8 mouse cellular contexts compared by ENCODE assay signal in genomic region chr17:24549618-24550415, GRCm38 (mm10). TPM values are rescaled to one million over a fixed set of nuclear protein-coding genes. Genes with fewer than 3 reads are reported as not detected.
A peak's percentile ranks its signal among the peaks of the same experiment; 100 is the strongest.
DNase-seq lines count a peak whose midpoint lies in the region; ATAC-seq and TF ChIP-seq lines count a peak whose summit lies in the region.

TSS of gene Pkd1 (plus strand) at chr17:24549834.

- no peak for TF ChIP-seq EP300 in heart, postnatal 0 days (IDR thresholded peaks at IDR 0.05; ENCODE audit: low read depth)

- TF ChIP-seq CTCF in E14TG2a.4 (conservative IDR thresholded peaks at IDR 0.05; ENCODE audit: low read length): no peak
- no peak for TF ChIP-seq CTCF in heart, postnatal 0 days (IDR thresholded peaks at IDR 0.05; ENCODE audit: low read depth)
- no peak for TF ChIP-seq CTCF in testis, adult 2 months (IDR thresholded peaks at IDR 0.05; ENCODE audit: control insufficient read depth, insufficient read depth, insufficient replicate concordance, low read depth, low read length)

- H3K9me3 ChIP-seq in E14TG2a.4 (ENCODE audit: low read length): no peaks in the 10 kb centered on the region
- H3K9me3 ChIP-seq in forebrain, embryonic 12.5 days: no peaks in the 10 kb centered on the region
- no peaks in the 10 kb centered on the region for H3K9me3 ChIP-seq in heart, postnatal 0 days (replicated peaks; ENCODE audit: control insufficient read depth, low read length)
- no peaks in the 10 kb centered on the region for H3K9me3 ChIP-seq in liver, embryonic 16.5 days (replicated peaks; ENCODE audit: control insufficient read depth, low read length)
- H3K9me3 ChIP-seq in neural tube, embryonic 13.5 days: no peaks in the 10 kb centered on the region

- TF ChIP-seq POLR2A in testis, adult 2 months (IDR thresholded peaks at IDR 0.05; ENCODE audit: control insufficient read depth, low read depth, low read length): peak; percentile 90

- peak within 1 kb of the TSS; percentile 96 for H3K27ac ChIP-seq in forebrain, embryonic 12.5 days
- peak within 1 kb of the TSS; percentile 95 for H3K27ac ChIP-seq in heart, postnatal 0 days (ENCODE audit: low read depth)
- peak within 1 kb of the TSS; percentile 91 for H3K27ac ChIP-seq in liver, embryonic 16.5 days (ENCODE audit: low read length)
- peak within 1 kb of the TSS; percentile 97 for H3K27ac ChIP-seq in neural tube, embryonic 13.5 days (replicated peaks)
- peak within 1 kb of the TSS; percentile 74 for H3K27ac ChIP-seq in testis, adult 2 months (ENCODE audit: control insufficient read depth, insufficient read depth, low read depth, low read length)

- H3K4me1 ChIP-seq in E14TG2a.4 (replicated peaks; ENCODE audit: low read depth, low read length): peaks cover 33% of the 10 kb centered on the region
- peaks cover 27% of the 10 kb centered on the region for H3K4me1 ChIP-seq in forebrain, embryonic 12.5 days
- H3K4me1 ChIP-seq in heart, postnatal 0 days (ENCODE audit: control insufficient read depth, insufficient read depth): peaks cover 19% of the 10 kb centered on the region
- peaks cover 24% of the 10 kb centered on the region for H3K4me1 ChIP-seq in liver, embryonic 16.5 days (ENCODE audit: control insufficient read depth, low read depth, low read length)
- peaks cover 38% of the 10 kb centered on the region for H3K4me1 ChIP-seq in neural tube, embryonic 13.5 days (replicated peaks)
- H3K4me1 ChIP-seq in testis, adult 2 months (ENCODE audit: control insufficient read depth, insufficient read depth, low read length): peaks cover 2% of the 10 kb centered on the region

- peak; percentile 96 for ATAC-seq in forebrain, embryonic 12.5 days (ENCODE audit: low FRiP score)
- ATAC-seq in heart, postnatal 0 days (ENCODE audit: insufficient read depth, low read depth): peak; percentile 96
- ATAC-seq in liver, embryonic 16.5 days (ENCODE audit: low read depth): peak; percentile 89
- peak; percentile 93 for ATAC-seq in neural tube, embryonic 13.5 days (ENCODE audit: low read depth)

- peak; percentile 100 for DNase-seq in c-Kit-positive CD71-positive TER-119-positive erythroid progenitor cells, embryonic 14.5 days (ENCODE audit: low spot score)
- peak; percentile 100 for DNase-seq in heart, postnatal 0 days (ENCODE audit: low spot score)
- peak; percentile 98 to 99 for DNase-seq in kidney, postnatal 4 days

- H3K4me2 ChIP-seq in forebrain, embryonic 12.5 days: peak within 1 kb of the TSS; percentile 94
- peak within 1 kb of the TSS; percentile 93 for H3K4me2 ChIP-seq in heart, postnatal 0 days (ENCODE audit: low read depth, low read length)
- H3K4me2 ChIP-seq in liver, embryonic 16.5 days (ENCODE audit: low read depth, low read length): peak within 1 kb of the TSS; percentile 100
- H3K4me2 ChIP-seq in neural tube, embryonic 13.5 days: peak within 1 kb of the TSS; percentile 92

- H3K4me3 ChIP-seq in E14TG2a.4 (replicated peaks; ENCODE audit: low read length): peak within 1 kb of the TSS; percentile 95
- H3K4me3 ChIP-seq in forebrain, embryonic 12.5 days (replicated peaks): peak within 1 kb of the TSS; percentile 84
- peak within 1 kb of the TSS; percentile 81 for H3K4me3 ChIP-seq in heart, postnatal 0 days (ENCODE audit: low read depth, low read length)
- peak within 1 kb of the TSS; percentile 80 for H3K4me3 ChIP-seq in liver, embryonic 16.5 days (ENCODE audit: low read depth, low read length)
- H3K4me3 ChIP-seq in neural tube, embryonic 13.5 days: peak within 1 kb of the TSS; percentile 88
- H3K4me3 ChIP-seq in testis, adult 2 months (ENCODE audit: control insufficient read depth, low read depth, low read length): peak within 1 kb of the TSS; percentile 90

- H3K9ac ChIP-seq in forebrain, embryonic 12.5 days: peak within 1 kb of the TSS; percentile 91
- peak within 1 kb of the TSS; percentile 90 for H3K9ac ChIP-seq in heart, postnatal 0 days (replicated peaks; ENCODE audit: low read depth, low read length)
- peak within 1 kb of the TSS; percentile 85 for H3K9ac ChIP-seq in liver, embryonic 16.5 days (ENCODE audit: low read depth, low read length)
- peak within 1 kb of the TSS; percentile 95 for H3K9ac ChIP-seq in neural tube, embryonic 13.5 days

- peaks cover 6% of the 10 kb centered on the region; the same call in 1 of the 2 replicates for H3K36me3 ChIP-seq in E14TG2a.4 (ENCODE audit: insufficient read depth, low read length)
- no peaks in the 10 kb centered on the region for H3K36me3 ChIP-seq in forebrain, embryonic 12.5 days (replicated peaks)
- 0 out of 2 replicates have a peak, but pooled peaks cover 3% of the 10 kb centered on the region for H3K36me3 ChIP-seq in heart, postnatal 0 days (replicated peaks; ENCODE audit: control insufficient read depth, insufficient read depth, low read length)
- H3K36me3 ChIP-seq in liver, embryonic 16.5 days (ENCODE audit: control insufficient read depth, insufficient read depth): no peaks in the 10 kb centered on the region
- no peaks in the 10 kb centered on the region for H3K36me3 ChIP-seq in neural tube, embryonic 13.5 days
- H3K36me3 ChIP-seq in testis, adult 2 months (ENCODE audit: control insufficient read depth, insufficient read depth, low read length): no peaks in the 10 kb centered on the region

- H3K27me3 ChIP-seq in E14TG2a.4 (ENCODE audit: insufficient read depth, low read length): peaks cover 22% of the 10 kb centered on the region
- H3K27me3 ChIP-seq in forebrain, embryonic 12.5 days: peaks cover 18% of the 10 kb centered on the region
- H3K27me3 ChIP-seq in heart, postnatal 0 days (ENCODE audit: control insufficient read depth, insufficient read depth, low read length): no peaks in the 10 kb centered on the region
- no peaks in the 10 kb centered on the region for H3K27me3 ChIP-seq in liver, embryonic 16.5 days (ENCODE audit: control insufficient read depth, insufficient read depth, low read depth, low read length)
- peaks cover 14% of the 10 kb centered on the region for H3K27me3 ChIP-seq in neural tube, embryonic 13.5 days
- no peaks in the 10 kb centered on the region for H3K27me3 ChIP-seq in testis, adult 2 months (ENCODE audit: control insufficient read depth, insufficient read depth, low read length)

- WGBS in forebrain, embryonic 12.5 days: under 1% methylated on average over 69 of the region's 72 CpGs
- WGBS in heart, postnatal 0 days: under 1% methylated on average over 55 of the region's 72 CpGs
- under 1% methylated on average over 66 of the region's 72 CpGs for WGBS in liver, embryonic 16.5 days (ENCODE audit: insufficient replicate concordance)
- under 1% methylated on average over 69 of the region's 72 CpGs for WGBS in neural tube, embryonic 13.5 days

RNA-seq across cellular contexts. Expression of gene Pkd1, which starts in this region (rescaled TPM):
- 15.5 and 17.9 TPM in 2 replicates for polyA plus RNA-seq in forebrain, embryonic 12.5 days (2016; fragmentation: Nextera tagmentation; extraction: Ambion mirVana)
- 44.5 and 57.5 TPM in 2 replicates for total RNA-seq in heart, postnatal 0 days (2014; rRNA removed; ENCODE audit: low replicate concordance)
- 7.1 and 9.8 TPM in 2 replicates for polyA plus RNA-seq in heart, postnatal 0 days (2015; fragmentation: Nextera tagmentation; extraction: Ambion mirVana)
- 2.7 and 4.0 TPM in 2 replicates for polyA plus RNA-seq in liver, embryonic 16.5 days (2015; fragmentation: Nextera tagmentation; extraction: Ambion mirVana)
- 20.1 and 22.9 TPM in 2 replicates for polyA plus RNA-seq in neural tube, embryonic 13.5 days (2015; fragmentation: Nextera tagmentation; extraction: Ambion mirVana)
- polyA plus RNA-seq in testis, adult 2 months (2012; rRNA removed): 31.6 and 35.0 TPM in 2 replicates

Comparison
In these comparisons a context has a peak if more than half of its experiments do, and no peak if none do; other contexts are left out.
1. Peak in every context shown above with its lines: DNase-seq, ATAC-seq, H3K4me3 ChIP-seq and H3K27ac ChIP-seq.